Mouse (Mus musculus): ENCODE results near the gene Tmem72. TPM values are rescaled to one million over a fixed set of nuclear protein-coding genes. Genes with fewer than 3 reads are reported as not detected.

Tmem72 gene
- polyA plus RNA-seq (2021; fragmentation: Nextera tagmentation): 0.19 and 7.9 TPM in 2 replicates
- long read RNA-seq, experiment 1: 0 reads
- long read RNA-seq, experiment 2: 0 reads

GRCm38 (mm10) chr6:116716666-116717065 lies at the start of gene Tmem72:
Tmem72 (minus strand) TSS chr6:116716913.

GRCm38 (mm10) chr6:116673471-116674282 lies 43.0 kb downstream of the Tmem72 start, which contains the start of gene Rassf4:
Rassf4 (minus strand) TSS chr6:116673952.

GRCm38 (mm10) chr6:116650406-116650805 lies 66.3 kb downstream of the Tmem72 start, which contains the start of gene Depp1:
Depp1 (plus strand) TSS chr6:116650609.

Small RNAs within 50 kb of the gene (microRNA-seq; reads per million reads assigned to microRNA genes)
- gene Mir7043: not detected

Other genes starting within 250 kb of the Tmem72 start
- not detected in 2 replicates for gene Olfr211, start 227.8 kb downstream of the Tmem72 start, polyA plus RNA-seq (2021; fragmentation: Nextera tagmentation)
- not detected in 2 replicates for gene Olfr212, start 210.4 kb downstream of the Tmem72 start, polyA plus RNA-seq (2021; fragmentation: Nextera tagmentation)
- not detected in 2 replicates for gene Olfr213, start 178.5 kb downstream of the Tmem72 start, polyA plus RNA-seq (2021; fragmentation: Nextera tagmentation)
- 0.51 and 0.60 TPM in 2 replicates for gene Gm5580, start 165.8 kb downstream of the Tmem72 start, polyA plus RNA-seq (2021; fragmentation: Nextera tagmentation)
- not detected in 2 replicates for gene Olfr214, start 162.7 kb downstream of the Tmem72 start, polyA plus RNA-seq (2021; fragmentation: Nextera tagmentation)
- not detected in 2 replicates for gene Olfr215, start 132.7 kb downstream of the Tmem72 start, polyA plus RNA-seq (2021; fragmentation: Nextera tagmentation)
- 20.9 and 22.3 TPM in 2 replicates for gene Zfp422, start 87.9 kb downstream of the Tmem72 start, polyA plus RNA-seq (2021; fragmentation: Nextera tagmentation)
- gene Depp1, start 66.3 kb downstream of the Tmem72 start, polyA plus RNA-seq (2021; fragmentation: Nextera tagmentation): 0.64 and 1.1 TPM in 2 replicates
- 4.7 and 5.8 TPM in 2 replicates for gene Rassf4, start 43.0 kb downstream of the Tmem72 start, polyA plus RNA-seq (2021; fragmentation: Nextera tagmentation)